Comparison of ENCODE assay signal across 28 mouse cellular contexts in genomic region chr10:61852824-61853223, GRCm38 (mm10).
DNase-seq lines count a peak whose midpoint lies in the region; ATAC-seq and TF ChIP-seq lines count a peak whose summit lies in the region.
"Had no signal": no experiment of that assay in that cellular context is flagged by ENCODE, and none has a peak within 500 bp of the region (broad histone marks: within the 10 kb centered on the region; RNA-seq: fewer than 3 reads in every experiment).

No protein-coding gene starts in this region.

- no peaks in the 10 kb centered on the region for H3K79me2 ChIP-seq in liver, adult 2 months (ENCODE audit: control insufficient read depth, insufficient read depth, low read length)

- peak; percentile 45 for DNase-seq in liver, adult 2 months (ENCODE audit: extremely low read depth, low read depth, low spot score)
- peak; percentile 79 for DNase-seq in adrenal gland, postnatal 10 days
- DNase-seq in heart, adult 9 months (ENCODE audit: low spot score in 2 of 2): peak; percentile 44 to 49
- peak; percentile 66 for DNase-seq in heart, postnatal 4 days
- DNase-seq in urinary bladder, adult 18-20 months (ENCODE audit: low spot score in 2 of 2): no peak
- DNase-seq: B cell, adult 2 months; cerebellum, adult 11-12 months; cerebellum, postnatal 10 days; gastrocnemius, postnatal 25 days; kidney, adult 11 months; lung, postnatal 4 days; right cerebral cortex, adult 18-20 months; right cerebral cortex, postnatal 4 days; thymus, postnatal 36 days had no signal

- TF ChIP-seq POLR2A in liver, adult 2 months (IDR thresholded peaks at IDR 0.05; ENCODE audit: extremely low read depth, insufficient read depth, low read length): no peak

- H3K9me3 ChIP-seq in liver, embryonic 12.5 days (replicated peaks): no peaks in the 10 kb centered on the region
- no peaks in the 10 kb centered on the region for H3K9me3 ChIP-seq in midbrain, embryonic 13.5 days
- H3K9me3 ChIP-seq: forebrain, embryonic 10.5 days; G1E; heart, embryonic 15.5 days; hindbrain, embryonic 13.5 days; limb, embryonic 13.5 days; liver, embryonic 15.5 days; midbrain, embryonic 15.5 days; neural tube, embryonic 13.5 days; stomach, embryonic 15.5 days had no signal

- H3K4me2 ChIP-seq in liver, embryonic 12.5 days: no peak overlapping the region
- H3K4me2 ChIP-seq in midbrain, embryonic 13.5 days (replicated peaks): no peak overlapping the region
- H3K4me2 ChIP-seq: heart, embryonic 15.5 days; hindbrain, embryonic 13.5 days; limb, embryonic 13.5 days; liver, embryonic 15.5 days; midbrain, embryonic 15.5 days; neural tube, embryonic 13.5 days; stomach, embryonic 15.5 days had no signal

- 53% methylated on average over 8 of the region's 8 CpGs for WGBS in liver, adult 2 months
- 78% methylated on average over 8 of the region's 8 CpGs for WGBS in liver, embryonic 12.5 days (ENCODE audit: insufficient replicate concordance)
- 88% methylated on average over 8 of the region's 8 CpGs for WGBS in midbrain, embryonic 13.5 days

- no peak overlapping the region for H3K27ac ChIP-seq in liver, adult 2 months (replicated peaks; ENCODE audit: insufficient read depth, low read depth, low read length)
- H3K27ac ChIP-seq in liver, embryonic 12.5 days: no peak overlapping the region
- no peak overlapping the region for H3K27ac ChIP-seq in midbrain, embryonic 13.5 days
- H3K27ac ChIP-seq: forebrain, embryonic 10.5 days; heart, embryonic 15.5 days; hindbrain, embryonic 13.5 days; kidney, postnatal 0 days; limb, embryonic 13.5 days; liver, embryonic 15.5 days; midbrain, embryonic 15.5 days; neural tube, embryonic 13.5 days; stomach, embryonic 15.5 days had no signal

- H3K4me3 ChIP-seq in liver, adult 2 months (ENCODE audit: insufficient read depth, low read depth, low read length): no peak overlapping the region
- no peak overlapping the region for H3K4me3 ChIP-seq in liver, embryonic 12.5 days
- H3K4me3 ChIP-seq in midbrain, embryonic 13.5 days (replicated peaks): no peak overlapping the region
- H3K4me3 ChIP-seq: forebrain, embryonic 10.5 days; heart, embryonic 15.5 days; hindbrain, embryonic 13.5 days; limb, embryonic 13.5 days; liver, embryonic 15.5 days; midbrain, embryonic 15.5 days; myocyte; neural tube, embryonic 13.5 days; stomach, embryonic 15.5 days had no signal

- H3K36me3 ChIP-seq in liver, adult 2 months (ENCODE audit: control insufficient read depth, insufficient read depth, low read length): no peaks in the 10 kb centered on the region
- no peaks in the 10 kb centered on the region for H3K36me3 ChIP-seq in liver, embryonic 12.5 days
- H3K36me3 ChIP-seq in midbrain, embryonic 13.5 days: no peaks in the 10 kb centered on the region
- H3K36me3 ChIP-seq: forebrain, embryonic 10.5 days; G1E; heart, embryonic 15.5 days; hindbrain, embryonic 13.5 days; limb, embryonic 13.5 days; liver, embryonic 15.5 days; midbrain, embryonic 15.5 days; neural tube, embryonic 13.5 days; stomach, embryonic 15.5 days had no signal

- H3K9ac ChIP-seq in liver, adult 2 months (ENCODE audit: low read depth, low read length): no peak overlapping the region
- no peak overlapping the region for H3K9ac ChIP-seq in liver, embryonic 12.5 days
- H3K9ac ChIP-seq in midbrain, embryonic 13.5 days (replicated peaks): no peak overlapping the region
- H3K9ac ChIP-seq: heart, embryonic 15.5 days; hindbrain, embryonic 13.5 days; limb, embryonic 13.5 days; liver, embryonic 15.5 days; midbrain, embryonic 15.5 days; neural tube, embryonic 13.5 days; stomach, embryonic 15.5 days had no signal

- no peak for TF ChIP-seq CTCF in liver, adult 2 months (IDR thresholded peaks at IDR 0.05; ENCODE audit: low read depth, low read length)

- ATAC-seq in liver, embryonic 12.5 days: no peak
- ATAC-seq in midbrain, embryonic 13.5 days: no peak
- ATAC-seq: midbrain, embryonic 15.5 days; Patski had no signal

- no peaks in the 10 kb centered on the region for H3K27me3 ChIP-seq in liver, adult 2 months (ENCODE audit: control insufficient read depth, insufficient read depth, low read length)
- H3K27me3 ChIP-seq in liver, embryonic 12.5 days (replicated peaks): no peaks in the 10 kb centered on the region
- no peaks in the 10 kb centered on the region for H3K27me3 ChIP-seq in midbrain, embryonic 13.5 days
- H3K27me3 ChIP-seq: heart, embryonic 15.5 days; hindbrain, embryonic 13.5 days; limb, embryonic 13.5 days; liver, embryonic 15.5 days; midbrain, embryonic 15.5 days; neural tube, embryonic 13.5 days; stomach, embryonic 15.5 days had no signal

- no peaks in the 10 kb centered on the region for H3K4me1 ChIP-seq in liver, adult 2 months (ENCODE audit: control insufficient read depth, insufficient read depth, low read length)
- H3K4me1 ChIP-seq in liver, embryonic 12.5 days: no peaks in the 10 kb centered on the region
- H3K4me1 ChIP-seq in midbrain, embryonic 13.5 days (replicated peaks): no peaks in the 10 kb centered on the region
- H3K4me1 ChIP-seq: hindbrain, embryonic 13.5 days; liver, embryonic 15.5 days; midbrain, embryonic 15.5 days; neural tube, embryonic 13.5 days had no signal

Comparison
In these comparisons a context has a peak if more than half of its experiments do, and no peak if none do; other contexts are left out.
1. DNase-seq: peak in liver, adult 2 months (single experiment), adrenal gland, postnatal 10 days (single experiment), heart, adult 9 months (2 of 2) and heart, postnatal 4 days (single experiment); none in urinary bladder, adult 18-20 months (0 of 2).